Mouse (Mus musculus) embryonic facial prominence, embryonic 13.5 days (tissue): ENCODE results near the gene Lcp2. TPM values are rescaled to one million over a fixed set of nuclear protein-coding genes. Genes with fewer than 3 reads are reported as not detected.

Experiments
- ATAC-seq: fragments of 200-750 bp; cut with Nextera tagmentation; 2 replicates; pipeline ENCODE4 v1.8.0; 2017; ENCODE audit warnings: low read depth; ENCODE audit not compliant: insufficient number of reproducible peaks, insufficient read depth, low FRiP score, low TSS enrichment
- H3K27ac ChIP-seq: fragments of 300-500 bp; sonication (generic); 2 replicates; pipeline ENCODE4 v1.5.1; 2015; ENCODE audit warnings: moderate library complexity, mild to moderate bottlenecking, inconsistent platforms
- H3K27me3 ChIP-seq: fragments of 300-500 bp; sonication (generic); 2 replicates; pipeline ENCODE4 v1.6.1; 2015; ENCODE audit warnings: mild to moderate bottlenecking, inconsistent platforms
- H3K36me3 ChIP-seq: fragments of 300-500 bp; sonication (generic); 2 replicates; pipeline ENCODE4 v1.6.1; 2015; ENCODE audit warnings: mild to moderate bottlenecking, inconsistent platforms
- H3K4me1 ChIP-seq: fragments of 300-500 bp; sonication (generic); 2 replicates; pipeline ENCODE4 v1.6.1; 2015; ENCODE audit warnings: inconsistent platforms
- H3K4me2 ChIP-seq: fragments of 300-500 bp; sonication (generic); 2 replicates; pipeline ENCODE4 v1.6.1; 2015; ENCODE audit warnings: moderate library complexity, mild to moderate bottlenecking, inconsistent platforms
- H3K4me3 ChIP-seq: fragments of 300-500 bp; sonication (generic); 2 replicates; pipeline ENCODE4 v1.5.1; 2015; ENCODE audit warnings: mild to moderate bottlenecking, inconsistent platforms
- H3K9ac ChIP-seq: fragments of 300-500 bp; sonication (generic); 2 replicates; pipeline ENCODE4 v1.6.1; 2015; ENCODE audit warnings: mild to moderate bottlenecking, inconsistent platforms
- H3K9me3 ChIP-seq: fragments of 300-500 bp; sonication (generic); 2 replicates; pipeline ENCODE4 v1.6.1; 2016; ENCODE audit warnings: inconsistent platforms
- WGBS: fragments of 180-500 bp; shearing (Covaris S2); methylation state at CpG from one replicate; pipeline ENCODE4 v1.1.7; 2015; ENCODE audit warnings: mixed read lengths; 5-methylcytosine and 5-hydroxymethylcytosine counted together
- polyA plus RNA-seq: library from polyadenylated mRNA; unstranded; fragments of >200 nt; fragmentation: Nextera tagmentation; extraction: Ambion mirVana; gene quantifications from 2 replicates; pipeline ENCODE4 v1.2.1, GENCODE M21; 2015

Lcp2 gene
- polyA plus RNA-seq, 1 experiment from 2014 or later: 2.2 TPM

DNA sequence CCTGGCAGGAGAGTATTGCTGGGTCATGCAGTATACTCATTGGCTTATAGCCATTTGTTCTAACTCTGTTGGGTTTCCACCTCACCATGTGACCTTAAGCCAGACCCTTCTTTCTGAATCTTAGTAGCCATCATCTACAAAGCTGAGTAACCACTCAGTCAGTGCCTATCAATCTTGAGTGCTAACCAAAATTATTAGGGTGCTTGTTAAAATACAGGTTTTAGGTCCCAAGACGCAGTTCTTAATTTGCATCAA lies 2.3 kb downstream of the Lcp2 start:
- Histone ChIP-seq H3K9me3 (no peaks in the 10 kb centered on the region), H3K27ac (no peak overlapping the region), H3K4me1 (no peaks in the 10 kb centered on the region), H3K9ac (no peak overlapping the region), H3K36me3 (no peaks in the 10 kb centered on the region), H3K4me2 (no peak overlapping the region), H3K4me3 (no peak overlapping the region), H3K27me3 (no peaks in the 10 kb centered on the region)
- ATAC-seq: no peak
- WGBS: 90% methylated on average over 1 of the region's 1 CpGs

DNA sequence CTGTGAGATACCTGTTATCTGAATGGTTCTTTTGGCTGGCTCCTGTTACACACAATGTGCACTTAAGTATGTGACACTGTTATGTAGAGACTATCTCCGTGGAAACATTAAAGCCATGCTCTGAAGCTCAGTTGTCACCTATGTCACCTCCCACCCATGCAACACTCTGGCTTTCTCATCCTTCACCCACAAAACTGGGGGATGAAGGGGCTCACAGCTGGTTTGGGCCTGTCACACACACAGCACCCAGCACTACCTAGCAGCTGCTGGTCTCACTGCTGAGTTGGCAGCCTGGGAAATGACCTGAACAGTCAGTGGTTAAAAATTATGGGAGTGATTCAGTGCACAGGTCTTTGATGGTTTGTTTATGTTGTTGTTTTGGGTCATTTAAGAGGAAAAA lies 3.3 kb downstream of the Lcp2 start:
- 79% methylated on average over 1 of the region's 1 CpGs for WGBS
- H3K4me1 ChIP-seq: no peaks in the 10 kb centered on the region
- H3K9me3 ChIP-seq: no peaks in the 10 kb centered on the region
- H3K4me2 ChIP-seq: no peak overlapping the region
- no peak for ATAC-seq
- no peak overlapping the region for H3K27ac ChIP-seq
- H3K9ac ChIP-seq: no peak overlapping the region
- no peak overlapping the region for H3K4me3 ChIP-seq
- no peaks in the 10 kb centered on the region for H3K27me3 ChIP-seq
- H3K36me3 ChIP-seq: no peaks in the 10 kb centered on the region

DNA sequence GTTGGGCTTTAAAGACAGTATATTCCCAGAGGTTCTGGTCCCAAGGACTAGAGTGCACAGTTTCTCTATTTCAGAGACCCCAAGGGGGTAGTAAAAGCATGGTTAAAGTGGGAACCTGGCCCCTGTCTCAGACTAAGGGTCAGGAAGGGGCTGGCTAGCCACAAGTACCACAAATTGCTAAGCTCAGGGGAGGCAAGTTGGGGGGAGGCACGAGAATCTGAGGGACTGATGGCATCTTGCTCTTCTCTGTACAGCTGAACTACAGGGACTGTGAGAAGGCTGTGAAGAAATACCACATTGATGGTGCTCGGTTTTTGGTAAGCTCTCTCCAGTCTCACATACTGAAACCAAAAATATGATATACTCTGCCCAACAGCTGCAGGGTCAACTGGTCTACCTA lies 3.9 kb downstream of the Lcp2 start:
- 72% methylated on average over 2 of the region's 2 CpGs for WGBS
- Histone ChIP-seq H3K4me3 (no peak overlapping the region), H3K27me3 (no peaks in the 10 kb centered on the region), H3K4me1 (no peaks in the 10 kb centered on the region), H3K9ac (no peak overlapping the region), H3K9me3 (no peaks in the 10 kb centered on the region), H3K27ac (no peak overlapping the region), H3K36me3 (no peaks in the 10 kb centered on the region), H3K4me2 (no peak overlapping the region)
- ATAC-seq: no peak

GRCm38 (mm10) chr11:34053031-34053818 lies 6.5 kb downstream of the Lcp2 start:
- Histone ChIP-seq H3K4me3 (no peak overlapping the region), H3K27me3 (no peaks in the 10 kb centered on the region), H3K27ac (no peak overlapping the region), H3K36me3 (no peaks in the 10 kb centered on the region), H3K4me1 (no peaks in the 10 kb centered on the region), H3K4me2 (no peak overlapping the region), H3K9me3 (no peaks in the 10 kb centered on the region), H3K9ac (no peak overlapping the region)
- 76% methylated on average over 6 of the region's 6 CpGs for WGBS
- no peak for ATAC-seq

GRCm38 (mm10) chr11:34054031-34054727 lies 7.5 kb downstream of the Lcp2 start:
- no peak overlapping the region for H3K4me3 ChIP-seq
- H3K27me3 ChIP-seq: no peaks in the 10 kb centered on the region
- H3K36me3 ChIP-seq: no peaks in the 10 kb centered on the region
- 67% methylated on average over 7 of the region's 7 CpGs for WGBS
- no peaks in the 10 kb centered on the region for H3K4me1 ChIP-seq
- H3K9ac ChIP-seq: no peak overlapping the region
- H3K9me3 ChIP-seq: no peaks in the 10 kb centered on the region
- ATAC-seq: no peak
- no peak overlapping the region for H3K4me2 ChIP-seq
- no peak overlapping the region for H3K27ac ChIP-seq

DNA sequence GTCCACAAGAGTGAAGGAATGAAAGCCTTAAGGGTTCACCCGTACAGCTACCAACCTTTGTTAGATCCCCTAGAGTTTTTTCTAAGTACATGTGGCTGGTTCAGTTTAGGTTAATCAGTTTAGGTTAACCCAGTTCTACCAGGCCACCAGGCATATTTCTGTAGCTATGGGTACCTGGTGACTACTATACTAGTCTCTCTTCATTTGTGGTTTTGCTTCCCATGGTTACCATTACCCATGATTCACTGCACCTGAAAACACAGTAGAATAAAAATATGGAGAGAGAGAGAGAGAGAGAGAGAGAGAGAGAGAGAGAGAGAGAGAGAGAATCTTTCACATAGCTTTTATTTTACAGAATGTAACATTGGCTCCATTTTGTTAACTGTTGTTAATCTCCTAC lies 10.0 kb downstream of the Lcp2 start:
- no peaks in the 10 kb centered on the region for H3K36me3 ChIP-seq
- no peak overlapping the region for H3K4me3 ChIP-seq
- no peak overlapping the region for H3K27ac ChIP-seq
- no peak overlapping the region for H3K9ac ChIP-seq
- no peak for ATAC-seq
- no peaks in the 10 kb centered on the region for H3K27me3 ChIP-seq
- no peaks in the 10 kb centered on the region for H3K4me1 ChIP-seq
- WGBS: 81% methylated on average over 1 of the region's 1 CpGs
- H3K4me2 ChIP-seq: no peak overlapping the region
- no peaks in the 10 kb centered on the region for H3K9me3 ChIP-seq

DNA sequence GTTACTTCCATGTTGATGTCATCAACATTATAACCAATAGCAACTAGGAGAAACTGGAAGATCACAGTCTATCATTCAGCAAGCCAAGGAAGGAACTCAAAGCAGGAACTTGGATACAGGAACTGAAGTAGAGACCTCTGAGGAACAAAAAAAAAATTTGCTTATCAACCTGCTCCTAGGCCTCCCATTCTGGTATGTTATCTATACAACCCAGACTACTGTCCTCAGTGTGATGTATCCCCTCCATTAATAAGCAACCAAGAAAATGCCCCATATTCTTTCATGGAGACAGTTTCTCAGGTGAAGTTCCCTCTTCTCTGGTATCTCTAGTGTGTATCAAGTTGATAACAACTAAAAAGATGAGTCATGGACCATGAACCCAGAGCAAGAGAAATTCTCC lies 11.6 kb downstream of the Lcp2 start:
- ATAC-seq: no peak
- Histone ChIP-seq H3K9ac (no peak overlapping the region), H3K27ac (no peak overlapping the region), H3K36me3 (no peaks in the 10 kb centered on the region), H3K4me2 (no peak overlapping the region), H3K4me1 (no peaks in the 10 kb centered on the region), H3K4me3 (no peak overlapping the region), H3K27me3 (no peaks in the 10 kb centered on the region), H3K9me3 (no peaks in the 10 kb centered on the region)

DNA sequence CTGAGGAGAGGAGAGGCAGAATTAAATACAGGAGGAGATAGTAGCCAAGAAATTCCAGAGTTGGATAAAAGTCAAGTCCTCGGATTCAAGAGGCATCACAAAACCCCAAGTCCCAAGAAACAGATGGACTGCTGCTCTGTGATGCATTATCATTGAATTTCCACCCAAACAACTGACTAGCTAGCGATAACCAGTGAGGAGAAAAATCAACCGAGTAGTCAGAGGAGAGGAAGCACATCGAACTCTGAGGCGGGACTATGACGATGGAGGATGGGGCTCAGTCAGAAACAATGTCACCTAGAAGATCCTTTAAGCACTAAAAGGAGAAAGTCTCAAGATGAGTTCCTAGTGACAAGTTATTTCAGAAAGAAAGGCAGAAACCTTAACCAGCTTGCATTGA lies 12.2 kb downstream of the Lcp2 start:
- 83% methylated on average over 6 of the region's 6 CpGs for WGBS
- no peaks in the 10 kb centered on the region for H3K27me3 ChIP-seq
- ATAC-seq: no peak
- no peaks in the 10 kb centered on the region for H3K36me3 ChIP-seq
- H3K4me2 ChIP-seq: no peak overlapping the region
- H3K4me1 ChIP-seq: peaks cover 4% of the 10 kb centered on the region
- no peak overlapping the region for H3K9ac ChIP-seq
- no peaks in the 10 kb centered on the region for H3K9me3 ChIP-seq
- H3K27ac ChIP-seq: no peak overlapping the region
- H3K4me3 ChIP-seq: no peak overlapping the region

DNA sequence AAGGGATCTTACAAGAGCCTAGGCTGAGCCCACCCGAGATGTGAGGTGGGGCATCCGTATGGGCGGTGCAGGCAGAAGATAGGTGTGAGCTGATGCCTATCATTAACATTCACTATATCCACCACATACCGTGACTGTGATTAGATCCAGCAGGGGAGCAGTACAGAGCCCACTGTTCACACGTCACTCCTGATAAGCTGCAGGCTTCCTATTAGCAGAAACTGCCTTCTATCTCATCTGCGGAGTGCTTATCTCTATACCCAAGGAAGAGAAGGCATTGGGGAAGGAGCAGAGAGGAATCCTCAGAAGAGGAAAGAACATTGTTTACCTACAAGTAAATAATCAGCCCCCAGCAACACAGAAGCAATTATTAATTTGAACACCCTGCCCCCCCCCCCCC lies 15.0 kb downstream of the Lcp2 start:
- Histone ChIP-seq H3K9ac (no peak overlapping the region), H3K36me3 (no peaks in the 10 kb centered on the region), H3K4me1 (peaks cover 8% of the 10 kb centered on the region), H3K4me2 (no peak overlapping the region), H3K27me3 (no peaks in the 10 kb centered on the region), H3K4me3 (no peak overlapping the region), H3K27ac (no peak overlapping the region), H3K9me3 (no peaks in the 10 kb centered on the region)
- 53% methylated on average over 6 of the region's 6 CpGs for WGBS
- no peak for ATAC-seq

- no peak for ATAC-seq
- 49% methylated on average over 2 of the region's 2 CpGs for whole genome bisulfite sequencing
- Histone ChIP-seq H3K4me2 (no peak overlapping the region), H3K36me3 (no peaks in the 10 kb centered on the region), H3K27ac (no peak overlapping the region), H3K4me3 (no peak overlapping the region), H3K4me1 (peaks cover 8% of the 10 kb centered on the region), H3K27me3 (no peaks in the 10 kb centered on the region), H3K9me3 (no peaks in the 10 kb centered on the region), H3K9ac (no peak overlapping the region)
Measured at GRCm38 (mm10) chr11:34063257-34063656, 16.5 kb downstream of the Lcp2 start.

GRCm38 (mm10) chr11:34063702-34064485 lies 17.2 kb downstream of the Lcp2 start:
- Histone ChIP-seq H3K4me3 (no peak overlapping the region), H3K4me1 (peaks cover 8% of the 10 kb centered on the region), H3K27ac (0 out of 2 replicates have a peak overlapping the region, but pooled peaks have one; percentile 7), H3K9me3 (no peaks in the 10 kb centered on the region), H3K36me3 (no peaks in the 10 kb centered on the region), H3K9ac (no peak overlapping the region), H3K27me3 (no peaks in the 10 kb centered on the region), H3K4me2 (no peak overlapping the region)
- no peak for ATAC-seq
- 42% methylated on average over 5 of the region's 5 CpGs for WGBS

DNA sequence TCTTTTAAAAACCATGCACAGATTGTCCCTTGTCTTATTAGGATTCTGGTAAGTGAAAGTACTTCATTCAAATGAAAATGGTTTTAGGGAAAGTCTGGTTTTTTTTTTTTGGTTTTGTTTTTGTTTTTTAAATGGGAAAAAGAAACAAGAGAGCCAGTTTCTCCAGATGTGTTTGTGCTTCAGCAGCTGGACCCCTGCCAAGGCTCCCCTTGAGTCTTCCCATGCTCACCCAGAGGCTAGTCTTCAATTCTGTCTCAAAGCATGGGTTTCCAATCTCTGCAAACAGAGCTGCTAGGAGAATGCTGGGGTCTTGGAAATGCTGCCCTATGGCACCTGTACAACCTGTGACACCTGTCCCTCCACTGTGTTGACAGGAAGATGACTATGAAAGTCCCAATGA lies 23.9 kb downstream of the Lcp2 start:
- H3K4me2 ChIP-seq: no peak overlapping the region
- no peak overlapping the region for H3K27ac ChIP-seq
- H3K9ac ChIP-seq: no peak overlapping the region
- H3K4me1 ChIP-seq: peaks cover 10% of the 10 kb centered on the region
- no peaks in the 10 kb centered on the region for H3K36me3 ChIP-seq
- H3K27me3 ChIP-seq: no peaks in the 10 kb centered on the region
- H3K4me3 ChIP-seq: no peak overlapping the region
- no peak for ATAC-seq
- H3K9me3 ChIP-seq: no peaks in the 10 kb centered on the region
